Mouse (Mus musculus): ENCODE results near the gene Zfp866. TPM values are rescaled to one million over a fixed set of nuclear protein-coding genes. Genes with fewer than 3 reads are reported as not detected.

Gene Zfp866
- 42.9 and 44.0 TPM in 2 replicates for polyA plus RNA-seq (2015; fragmentation: Nextera tagmentation; extraction: Ambion mirVana)

- ATAC-seq (ENCODE audit: low FRiP score) = peak; percentile 96
- peak within 1 kb of the TSS; percentile 90 for H3K4me2 ChIP-seq
- under 1% methylated on average over 38 of the region's 38 CpGs for WGBS
- H3K9me3 ChIP-seq = no peaks in the 10 kb centered on the region
- H3K27me3 ChIP-seq = no peaks in the 10 kb centered on the region
- H3K27ac ChIP-seq = peak within 1 kb of the TSS; percentile 90
- H3K9ac ChIP-seq = peak within 1 kb of the TSS; percentile 99
- peaks cover 36% of the 10 kb centered on the region for H3K4me1 ChIP-seq (replicated peaks)
- H3K4me3 ChIP-seq = peak within 1 kb of the TSS; percentile 100
- peaks cover 27% of the 10 kb centered on the region for H3K36me3 ChIP-seq
Measured at GRCm38 (mm10) chr8:69790773-69791367, at the start of gene Zfp866, which contains the start of gene Atp13a1. Zfp866 (minus strand) TSS chr8:69791178. Atp13a1 (plus strand) TSS chr8:69791163.

GRCm38 (mm10) chr8:69837057-69837682 is 46.2 kb upstream of the Zfp866 start:
- Histone ChIP-seq H3K4me2 (no peak overlapping the region), H3K27me3 (no peaks in the 10 kb centered on the region), H3K4me3 (no peak overlapping the region), H3K4me1 (replicated peaks) (peaks cover 20% of the 10 kb centered on the region), H3K36me3 (peaks cover 17% of the 10 kb centered on the region), H3K27ac (no peak overlapping the region), H3K9ac (no peak overlapping the region), H3K9me3 (no peaks in the 10 kb centered on the region)
- 86% methylated on average over 8 of the region's 8 CpGs for WGBS
- no peak for ATAC-seq (ENCODE audit: low FRiP score)

GRCm38 (mm10) chr8:69832298-69832853 is 41.4 kb upstream of the Zfp866 start, which contains the start of gene Pbx4:
Pbx4 (plus strand) TSS chr8:69832491.
- H3K4me2 ChIP-seq = peak within 1 kb of the TSS; percentile 70
- H3K27me3 ChIP-seq = no peaks in the 10 kb centered on the region
- peak; percentile 98 for ATAC-seq (ENCODE audit: low FRiP score)
- under 1% methylated on average over 38 of the region's 38 CpGs for WGBS
- peaks cover 23% of the 10 kb centered on the region for H3K36me3 ChIP-seq
- peaks cover 28% of the 10 kb centered on the region for H3K4me1 ChIP-seq (replicated peaks)
- peak within 1 kb of the TSS; percentile 85 for H3K9ac ChIP-seq
- H3K9me3 ChIP-seq = no peaks in the 10 kb centered on the region
- peak within 1 kb of the TSS; percentile 92 for H3K27ac ChIP-seq
- peak within 1 kb of the TSS; percentile 74 for H3K4me3 ChIP-seq

GRCm38 (mm10) chr8:69826371-69826770 is 35.4 kb upstream of the Zfp866 start:
- H3K4me1 ChIP-seq (replicated peaks) = peaks cover 44% of the 10 kb centered on the region
- no peak overlapping the region for H3K27ac ChIP-seq
- WGBS = 94% methylated on average over 12 of the region's 12 CpGs
- no peaks in the 10 kb centered on the region for H3K9me3 ChIP-seq
- no peaks in the 10 kb centered on the region for H3K27me3 ChIP-seq
- H3K36me3 ChIP-seq = peaks cover 43% of the 10 kb centered on the region
- no peak for ATAC-seq (ENCODE audit: low FRiP score)
- H3K9ac ChIP-seq = 0 out of 2 replicates have a peak overlapping the region, but pooled peaks have one; percentile 2
- no peak overlapping the region for H3K4me2 ChIP-seq
- no peak overlapping the region for H3K4me3 ChIP-seq

GRCm38 (mm10) chr8:69822386-69823191 is 31.6 kb upstream of the Zfp866 start, which contains the start of gene Lpar2:
Lpar2 (plus strand) TSS chr8:69822429.
- H3K36me3 ChIP-seq = peaks cover 55% of the 10 kb centered on the region

GRCm38 (mm10) chr8:69821971-69822385 is 31.0 kb upstream of the Zfp866 start:
- peak overlapping the region; percentile 80 for H3K27ac ChIP-seq
- no peaks in the 10 kb centered on the region for H3K9me3 ChIP-seq
- 2% methylated on average over 15 of the region's 22 CpGs for WGBS
- H3K36me3 ChIP-seq = peaks cover 55% of the 10 kb centered on the region
- peak overlapping the region; percentile 83 for H3K9ac ChIP-seq
- H3K4me1 ChIP-seq (replicated peaks) = peaks cover 43% of the 10 kb centered on the region
- peak overlapping the region; percentile 56 for H3K4me3 ChIP-seq
- peak; percentile 58 for ATAC-seq (ENCODE audit: low FRiP score)
- peak overlapping the region; percentile 78 for H3K4me2 ChIP-seq
- no peaks in the 10 kb centered on the region for H3K27me3 ChIP-seq

More at GRCm38 (mm10) chr8:69822386-69823191, 31.6 kb upstream of the Zfp866 start, which contains the start of gene Lpar2:
- H3K27ac ChIP-seq = peak within 1 kb of the TSS; percentile 80
- no peaks in the 10 kb centered on the region for H3K27me3 ChIP-seq
- no peaks in the 10 kb centered on the region for H3K9me3 ChIP-seq
- H3K9ac ChIP-seq = peak within 1 kb of the TSS; percentile 83
- 2% methylated on average over 32 of the region's 35 CpGs for WGBS
- H3K4me1 ChIP-seq (replicated peaks) = peaks cover 43% of the 10 kb centered on the region
- H3K4me2 ChIP-seq = peak within 1 kb of the TSS; percentile 78
- ATAC-seq (ENCODE audit: low FRiP score) = peak; percentile 79
- peak within 1 kb of the TSS; percentile 56 for H3K4me3 ChIP-seq

- H3K27me3 ChIP-seq = no peaks in the 10 kb centered on the region
- H3K4me3 ChIP-seq = no peak overlapping the region
- ATAC-seq (ENCODE audit: low FRiP score) = no peak
- H3K27ac ChIP-seq = no peak overlapping the region
- H3K9me3 ChIP-seq = no peaks in the 10 kb centered on the region
- peaks cover 59% of the 10 kb centered on the region for H3K36me3 ChIP-seq
- no peak overlapping the region for H3K9ac ChIP-seq
- H3K4me1 ChIP-seq (replicated peaks) = peaks cover 31% of the 10 kb centered on the region
- no peak overlapping the region for H3K4me2 ChIP-seq
- 85% methylated on average over 9 of the region's 9 CpGs for WGBS
Measured at GRCm38 (mm10) chr8:69820466-69820865, 29.5 kb upstream of the Zfp866 start.

- Histone ChIP-seq H3K9me3 (no peaks in the 10 kb centered on the region), H3K4me1 (replicated peaks) (peaks cover 1% of the 10 kb centered on the region; the same call in 1 of the 2 replicates), H3K27me3 (no peaks in the 10 kb centered on the region), H3K4me2 (no peak overlapping the region), H3K36me3 (peaks cover 94% of the 10 kb centered on the region), H3K4me3 (no peak overlapping the region), H3K27ac (no peak overlapping the region), H3K9ac (no peak overlapping the region)
- WGBS = 97% methylated on average over 4 of the region's 4 CpGs
- ATAC-seq (ENCODE audit: low FRiP score) = no peak
Measured at GRCm38 (mm10) chr8:69815396-69815795, 24.4 kb upstream of the Zfp866 start.

GRCm38 (mm10) chr8:69814881-69815280 is 23.9 kb upstream of the Zfp866 start:
- Histone ChIP-seq H3K4me2 (no peak overlapping the region), H3K27ac (no peak overlapping the region), H3K36me3 (peaks cover 93% of the 10 kb centered on the region), H3K27me3 (no peaks in the 10 kb centered on the region), H3K4me1 (replicated peaks) (peaks cover 6% of the 10 kb centered on the region), H3K4me3 (no peak overlapping the region), H3K9me3 (no peaks in the 10 kb centered on the region), H3K9ac (no peak overlapping the region)
- ATAC-seq (ENCODE audit: low FRiP score) = no peak
- WGBS = 85% methylated on average over 2 of the region's 2 CpGs

- peak overlapping the region; percentile 49; the same call in 1 of the 2 replicates for H3K9ac ChIP-seq
- H3K4me2 ChIP-seq = peak overlapping the region; percentile 77
- H3K27ac ChIP-seq = 0 out of 2 replicates have a peak overlapping the region, but pooled peaks have one; percentile 23
- H3K36me3 ChIP-seq = peaks cover 78% of the 10 kb centered on the region
- H3K27me3 ChIP-seq = no peaks in the 10 kb centered on the region
- H3K4me3 ChIP-seq = peak overlapping the region; percentile 69
- peaks cover 18% of the 10 kb centered on the region for H3K4me1 ChIP-seq (replicated peaks)
- no peak for ATAC-seq (ENCODE audit: low FRiP score)
- WGBS = 64% methylated on average over 3 of the region's 3 CpGs
- no peaks in the 10 kb centered on the region for H3K9me3 ChIP-seq
Measured at GRCm38 (mm10) chr8:69809820-69810219, 18.8 kb upstream of the Zfp866 start.

GRCm38 (mm10) chr8:69808864-69809403 is 18.0 kb upstream of the Zfp866 start:
- Histone ChIP-seq H3K9me3 (no peaks in the 10 kb centered on the region), H3K36me3 (peaks cover 77% of the 10 kb centered on the region), H3K4me2 (peak overlapping the region; percentile 77), H3K27me3 (no peaks in the 10 kb centered on the region), H3K4me3 (peak overlapping the region; percentile 69), H3K27ac (peak overlapping the region; percentile 79), H3K9ac (peak overlapping the region; percentile 85), H3K4me1 (replicated peaks) (peaks cover 18% of the 10 kb centered on the region)
- peak; percentile 73 for ATAC-seq (ENCODE audit: low FRiP score)
- 2% methylated on average over 23 of the region's 23 CpGs for WGBS
